Mouse (Mus musculus) heart, adult 2 months (tissue): ENCODE results near the gene Vti1b.

Experiments used
- CTCF ChIP-seq: fragments of 200-600 bp; IDR thresholded peaks from 2 replicates; pipeline ENCODE4 v1.8.1; 2022; ENCODE audit warnings: antibody characterized with exemption, mild to moderate bottlenecking, moderate library complexity
- EP300 ChIP-seq: fragments of 200-500 bp; IDR thresholded peaks from 2 replicates; pipeline ENCODE4 v1.6.1; 2011; ENCODE audit warnings: low read depth, low read length, control low read depth; ENCODE audit not compliant: insufficient read depth
- POLR2A ChIP-seq: fragments of 200-500 bp; IDR thresholded peaks from 2 replicates; pipeline ENCODE4 v1.6.1; 2011; ENCODE audit warnings: mild to moderate bottlenecking, low read depth, low read length, control low read depth; ENCODE audit not compliant: insufficient read depth

DNA sequence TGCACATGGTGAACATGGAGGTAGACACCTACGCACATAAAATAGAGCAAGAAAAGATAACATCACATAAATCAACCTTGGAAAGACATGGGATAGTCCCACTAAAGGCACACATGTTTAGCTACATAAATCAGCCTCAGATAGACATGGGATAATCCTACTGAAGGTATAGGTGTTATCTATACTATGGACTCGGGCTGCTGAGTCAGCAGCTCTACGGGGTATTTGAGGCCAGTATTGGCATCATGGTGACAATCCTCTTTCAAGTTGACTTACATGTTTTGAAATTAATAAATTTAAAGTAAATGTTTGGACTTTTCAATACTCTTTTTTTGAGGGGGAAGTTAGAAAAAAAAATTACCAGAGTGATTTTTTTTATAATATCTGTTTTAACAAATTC, 9.6 kb downstream of the Vti1b start:
- TF ChIP-seq EP300, result no peak
- no peak for TF ChIP-seq POLR2A
- no peak for TF ChIP-seq CTCF
